Mouse (Mus musculus) retina, adult 2 months (tissue): ENCODE measurements around the gene Prkn.

Experiments
- DNase-seq: peaks from one replicate; pipeline ENCODE4 v3.0.0-alpha.2; 2012; ENCODE audit warnings: low read depth, low spot score

Prkn gene

DNA sequence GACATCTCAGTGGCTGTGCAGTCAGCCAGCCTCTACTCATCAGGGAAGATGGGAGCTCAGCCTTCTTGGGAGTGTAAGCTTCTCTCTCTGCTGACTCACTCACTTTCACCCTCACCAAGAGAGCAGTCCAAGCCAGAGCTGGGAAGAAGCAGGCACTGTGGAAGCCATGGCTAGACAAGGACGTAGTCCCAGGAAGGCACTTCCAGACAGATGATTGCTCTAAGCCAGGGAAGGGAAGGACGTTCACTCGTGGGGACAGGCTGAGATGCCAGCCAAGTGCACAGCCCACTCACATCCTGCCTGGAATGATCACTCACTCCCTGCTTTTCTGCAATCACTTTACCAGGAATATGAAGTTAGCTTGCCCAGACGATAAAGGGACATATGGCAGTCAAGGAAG lies 430.0 kb downstream of the Prkn start:
- no peak for DNase-seq

- no peak for DNase-seq
Measured at GRCm38 (mm10) chr17:11271876-11272275, 431.7 kb downstream of the Prkn start.

- no peak for DNase-seq
Measured at GRCm38 (mm10) chr17:11284246-11284645, 444.1 kb downstream of the Prkn start.

DNA sequence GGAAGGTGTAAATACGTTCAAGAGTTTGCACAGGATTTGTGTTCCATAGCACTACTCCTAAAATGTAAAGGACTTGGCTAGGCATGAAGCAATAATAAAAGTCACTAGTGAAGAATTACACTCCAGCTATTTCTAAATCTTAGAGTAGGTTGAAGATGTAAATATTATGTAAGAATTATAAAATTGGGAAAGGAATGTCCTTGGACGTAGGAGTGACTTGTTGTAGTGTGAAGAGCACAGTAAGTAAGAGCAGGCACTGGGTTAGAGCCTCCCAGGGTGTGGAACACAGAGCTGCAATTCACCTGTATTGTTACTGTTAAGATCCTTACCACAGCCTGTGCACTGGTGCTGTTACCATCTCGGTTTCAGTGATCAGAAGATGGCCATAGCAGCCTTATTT lies 450.0 kb downstream of the Prkn start:
- DNase-seq = no peak

DNA sequence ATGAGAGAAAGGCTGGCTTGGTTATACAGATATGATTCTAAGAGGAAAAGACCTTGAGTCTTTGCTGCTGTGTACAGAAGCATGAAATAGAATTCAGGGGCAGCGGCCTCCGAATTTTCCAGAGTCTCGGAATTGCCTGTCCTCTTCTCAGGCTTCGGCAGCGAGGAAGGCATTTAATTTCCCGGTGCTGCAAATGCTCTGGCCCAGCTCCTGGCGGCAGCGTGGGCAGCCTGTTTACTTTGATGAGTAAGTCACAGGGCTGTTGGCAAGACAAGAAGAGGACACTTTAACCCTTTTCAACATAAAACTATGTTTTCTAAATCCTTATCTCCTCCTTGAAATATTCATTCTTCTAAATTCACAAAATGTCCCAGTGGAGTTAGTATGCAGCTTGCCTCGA lies 462.9 kb downstream of the Prkn start:
- DNase-seq = no peak

GRCm38 (mm10) chr17:11309843-11310242 lies 469.7 kb downstream of the Prkn start:
- DNase-seq = no peak

GRCm38 (mm10) chr17:11314163-11314562 lies 474.0 kb downstream of the Prkn start:
- DNase-seq = no peak

DNA sequence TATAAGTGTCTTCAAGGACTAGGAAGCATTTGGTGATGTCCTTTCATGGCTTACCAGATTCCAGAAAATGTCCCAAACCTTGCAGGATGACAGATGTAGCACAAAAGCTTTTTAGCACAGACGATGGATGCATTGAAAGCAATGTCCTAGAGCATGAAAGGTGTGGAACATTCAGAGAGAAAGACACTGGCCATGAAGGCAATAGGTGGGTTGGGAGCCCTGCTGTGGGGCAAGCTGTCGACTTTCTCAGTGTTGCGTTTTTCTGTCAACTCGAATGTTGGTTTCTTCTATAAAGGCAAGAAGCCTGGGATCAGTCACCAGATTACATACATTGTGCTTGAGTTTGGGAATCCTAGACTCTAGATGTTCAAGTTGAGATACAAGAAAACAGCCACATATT lies 475.5 kb downstream of the Prkn start:
- no peak for DNase-seq

GRCm38 (mm10) chr17:11318946-11319345 lies 478.8 kb downstream of the Prkn start:
- DNase-seq = no peak

- DNase-seq = no peak
Measured at GRCm38 (mm10) chr17:11319666-11320360, 479.6 kb downstream of the Prkn start.

- DNase-seq = no peak
Measured at GRCm38 (mm10) chr17:11332081-11332480, 491.9 kb downstream of the Prkn start.

GRCm38 (mm10) chr17:11333741-11334140 lies 493.6 kb downstream of the Prkn start:
- DNase-seq = no peak

DNA sequence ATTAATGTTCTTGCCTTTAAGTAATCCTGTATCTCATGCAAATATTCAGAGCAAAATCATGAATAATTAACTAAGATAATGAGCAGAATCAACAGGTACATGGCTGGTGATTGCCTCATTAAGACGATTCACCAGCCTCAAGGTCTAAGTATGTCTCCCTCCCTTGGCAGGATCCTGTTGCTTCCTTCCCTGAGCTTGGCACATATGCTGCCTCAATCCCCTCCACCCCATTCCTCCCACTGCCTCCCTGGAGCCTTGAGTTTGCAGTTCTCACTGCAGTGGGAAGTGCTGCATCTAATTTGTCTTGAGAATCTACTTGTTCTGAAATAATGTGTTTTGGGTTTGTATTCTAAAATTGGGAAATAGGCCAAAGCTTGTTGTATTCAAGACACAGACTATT lies 496.0 kb downstream of the Prkn start:
- no peak for DNase-seq

GRCm38 (mm10) chr17:11340368-11340767 lies 500.2 kb downstream of the Prkn start:
- no peak for DNase-seq

- no peak for DNase-seq
Measured at GRCm38 (mm10) chr17:11346310-11346709, 506.1 kb downstream of the Prkn start.

GRCm38 (mm10) chr17:11352778-11353552 lies 512.8 kb downstream of the Prkn start:
- DNase-seq = no peak

DNA sequence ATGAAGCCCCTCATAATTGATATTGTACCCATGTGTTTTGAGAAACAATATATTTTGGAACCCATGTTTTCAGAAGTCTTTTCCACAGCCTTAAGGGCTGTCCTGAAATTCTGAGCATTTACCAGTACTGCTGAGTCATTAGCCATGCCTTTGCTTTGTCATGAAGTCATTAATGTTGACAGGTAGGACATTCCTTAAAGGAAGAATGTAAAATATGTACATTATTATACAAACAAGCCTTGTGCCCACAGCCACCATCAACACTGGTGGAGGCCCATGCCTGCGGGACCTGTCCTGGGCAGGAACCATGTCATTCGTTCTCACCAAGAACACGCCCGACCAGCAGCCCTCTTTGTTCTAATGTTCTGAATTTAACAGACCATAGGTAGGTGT lies 513.4 kb downstream of the Prkn start:
- DNase-seq = no peak

DNA sequence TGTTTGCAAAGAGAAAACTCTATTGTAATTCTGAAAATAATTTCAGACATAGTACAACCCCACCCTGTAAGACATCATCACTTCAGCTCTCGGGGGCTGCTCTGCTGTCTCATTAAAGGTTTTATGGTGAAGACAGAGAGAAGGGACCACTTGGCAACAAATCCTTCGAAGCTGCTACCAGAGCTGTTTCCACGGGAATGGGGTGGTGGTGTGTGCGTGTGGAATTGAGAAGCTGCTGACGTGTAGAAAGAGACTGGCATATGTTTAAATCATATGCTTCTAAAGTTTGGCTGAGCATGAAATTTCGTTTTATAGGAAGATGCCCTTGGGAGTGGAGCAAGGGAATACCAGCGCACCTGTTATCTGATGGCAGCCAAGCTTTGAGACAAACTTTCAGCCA lies 514.2 kb downstream of the Prkn start:
- no peak for DNase-seq

GRCm38 (mm10) chr17:11375461-11375860 lies 535.3 kb downstream of the Prkn start:
- DNase-seq = no peak

DNA sequence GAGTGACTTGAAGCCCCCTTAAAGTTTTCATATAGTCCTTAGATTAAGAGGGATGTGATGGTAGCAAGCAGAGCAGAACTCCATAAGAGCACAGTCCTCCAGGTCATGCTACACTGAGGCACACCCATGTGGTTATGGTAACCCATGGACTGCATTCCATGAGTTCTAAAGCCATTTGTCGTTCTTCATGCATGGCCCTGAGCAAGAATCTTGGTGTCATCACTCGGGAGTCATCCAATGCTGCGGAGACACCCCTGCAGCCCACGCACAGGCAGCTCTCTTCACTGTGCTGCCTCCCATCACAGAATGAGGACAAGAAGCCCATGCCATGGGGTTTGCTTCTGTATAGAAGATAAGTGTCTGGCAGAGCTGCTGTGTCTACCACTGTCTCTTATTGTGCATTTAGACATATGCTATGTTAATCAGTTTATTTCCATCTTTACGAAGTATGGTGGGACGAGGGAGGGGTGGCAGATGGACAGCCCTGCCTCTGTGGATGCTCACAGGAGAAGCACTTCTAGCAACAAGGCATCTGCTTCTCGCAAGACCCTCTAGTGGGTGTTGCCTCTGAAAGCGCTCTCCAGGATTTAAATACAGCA lies 543.3 kb downstream of the Prkn start:
- DNase-seq = no peak

DNA sequence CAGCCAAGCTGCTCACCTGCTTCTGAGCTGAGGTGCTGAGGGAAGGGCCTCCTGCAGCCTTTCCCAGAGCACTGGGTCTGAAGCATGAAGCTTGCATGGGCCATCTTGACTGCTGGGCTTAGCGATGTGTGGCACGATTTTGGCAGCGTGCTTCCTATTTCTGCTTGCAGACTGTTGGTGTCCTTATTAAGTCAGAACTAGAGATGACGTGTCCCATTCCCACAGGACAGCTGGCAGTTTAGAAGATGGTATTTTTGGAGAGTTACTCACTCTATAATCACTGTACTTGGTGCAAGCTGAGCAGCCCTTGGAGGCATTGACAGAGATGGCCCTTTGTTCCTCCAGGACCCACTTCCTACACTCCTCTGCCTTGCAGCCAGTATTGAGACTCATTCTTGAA lies 545.1 kb downstream of the Prkn start:
- no peak for DNase-seq

GRCm38 (mm10) chr17:11392622-11393294 lies 552.6 kb downstream of the Prkn start:
- DNase-seq = no peak
